Mouse (Mus musculus): ENCODE results near the gene Itm2c. TPM values are rescaled to one million over a fixed set of nuclear protein-coding genes. Genes with fewer than 3 reads are reported as not detected.

Itm2c gene
- total and polyA plus RNA-seq, 2 experiments from 2014 or later = 246 to 280 TPM

GRCm38 (mm10) chr1:85887221-85887620 is 6.9 kb upstream of the Itm2c start:
- DNase-seq (no peak), ATAC-seq (no peak)
- H3K9ac ChIP-seq = no peak overlapping the region
- H3K27ac ChIP-seq (ENCODE audit: low read depth, low read length) = no peak overlapping the region
- no peak for TF ChIP-seq CTCF (IDR thresholded peaks at IDR 0.05; ENCODE audit: low read depth)
- H3K9me3 ChIP-seq (ENCODE audit: low read length) = no peaks in the 10 kb centered on the region
- no peaks in the 10 kb centered on the region for H3K36me3 ChIP-seq (ENCODE audit: insufficient read depth)
- no peak overlapping the region for H3K4me3 ChIP-seq (ENCODE audit: low read depth, low read length)
- H3K4me1 ChIP-seq (ENCODE audit: insufficient read depth) = no peaks in the 10 kb centered on the region
- 89% methylated on average over 7 of the region's 7 CpGs for WGBS
- H3K27me3 ChIP-seq (ENCODE audit: insufficient read depth, low read length) = no peaks in the 10 kb centered on the region
- H3K4me2 ChIP-seq (ENCODE audit: low read depth) = no peak overlapping the region

DNA sequence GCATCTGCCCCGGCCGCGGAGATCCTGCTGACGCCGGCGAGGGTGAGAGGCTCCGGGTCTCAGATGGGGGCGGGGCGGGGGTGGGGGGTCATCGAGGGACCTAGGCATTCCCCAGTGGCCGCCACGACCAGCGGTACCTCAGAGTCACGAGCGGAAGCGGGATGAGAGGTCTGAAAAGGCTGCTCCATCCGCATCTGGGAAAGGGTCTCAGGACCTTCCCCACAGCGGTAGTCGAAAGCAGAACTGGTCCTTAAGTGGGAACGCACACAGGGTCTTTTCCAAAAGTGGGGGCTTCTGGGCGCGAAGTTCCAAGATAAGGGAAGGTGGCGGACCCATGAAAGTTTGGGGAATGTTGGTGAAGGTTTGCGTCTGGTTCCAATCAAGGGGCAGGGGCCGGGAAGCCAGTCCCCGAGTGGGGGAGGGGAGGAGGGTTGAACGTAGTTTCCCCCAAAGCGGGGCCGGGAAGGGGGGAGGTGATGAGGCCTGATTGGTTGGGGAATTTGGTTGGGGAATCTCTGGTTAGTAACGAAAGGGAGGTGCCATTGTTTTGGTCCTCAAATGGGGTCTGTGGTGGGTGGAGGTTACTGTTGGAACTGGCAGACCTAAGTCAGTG is 773 bp downstream of the Itm2c start:
- no peak for TF ChIP-seq CTCF (IDR thresholded peaks at IDR 0.05; ENCODE audit: low read depth)
- Histone ChIP-seq H3K9ac (peak overlapping the region; percentile 82), H3K4me1 (ENCODE audit: insufficient read depth) (peaks cover 34% of the 10 kb centered on the region), H3K27me3 (ENCODE audit: insufficient read depth, low read length) (no peaks in the 10 kb centered on the region), H3K9me3 (ENCODE audit: low read length) (no peaks in the 10 kb centered on the region), H3K4me3 (ENCODE audit: low read depth, low read length) (peak overlapping the region; percentile 73), H3K27ac (ENCODE audit: low read depth, low read length) (peak overlapping the region; percentile 89), H3K36me3 (ENCODE audit: insufficient read depth) (no peaks in the 10 kb centered on the region), H3K4me2 (ENCODE audit: low read depth) (peak overlapping the region; percentile 82)
- DNase-seq (peak; percentile 77), ATAC-seq (peak; percentile 19)
- 2% methylated on average over 30 of the region's 30 CpGs for WGBS

- no peaks in the 10 kb centered on the region for H3K27me3 ChIP-seq (ENCODE audit: insufficient read depth, low read length)
- TF ChIP-seq CTCF (IDR thresholded peaks at IDR 0.05; ENCODE audit: low read depth) = peak; percentile 60
These were observed 1.3 kb downstream of the Itm2c start for GRCm38 (mm10) chr1:85895391-85895837.

GRCm38 (mm10) chr1:85896110-85896509 is 2.0 kb downstream of the Itm2c start:
- WGBS = 62% methylated on average over 5 of the region's 5 CpGs
- H3K27ac ChIP-seq (ENCODE audit: low read depth, low read length) = peak overlapping the region; percentile 89; the same call in 1 of the 2 replicates
- peaks cover 45% of the 10 kb centered on the region for H3K4me1 ChIP-seq (ENCODE audit: insufficient read depth)
- no peaks in the 10 kb centered on the region for H3K36me3 ChIP-seq (ENCODE audit: insufficient read depth)
- H3K9me3 ChIP-seq (ENCODE audit: low read length) = no peaks in the 10 kb centered on the region
- peak overlapping the region; percentile 82 for H3K4me2 ChIP-seq (ENCODE audit: low read depth)
- DNase-seq (no peak), ATAC-seq (no peak)
- no peaks in the 10 kb centered on the region for H3K27me3 ChIP-seq (ENCODE audit: insufficient read depth, low read length)
- peak overlapping the region; percentile 82 for H3K9ac ChIP-seq
- peak overlapping the region; percentile 73 for H3K4me3 ChIP-seq (ENCODE audit: low read depth, low read length)
- no peak for TF ChIP-seq CTCF (IDR thresholded peaks at IDR 0.05; ENCODE audit: low read depth)

More at GRCm38 (mm10) chr1:85895391-85895837, 1.3 kb downstream of the Itm2c start:
- peak overlapping the region; percentile 82 for H3K9ac ChIP-seq
- no peaks in the 10 kb centered on the region for H3K36me3 ChIP-seq (ENCODE audit: insufficient read depth)
- peak overlapping the region; percentile 82 for H3K4me2 ChIP-seq (ENCODE audit: low read depth)
- 2% methylated on average over 15 of the region's 15 CpGs for WGBS
- peak; percentile 14 for ATAC-seq
- peaks cover 39% of the 10 kb centered on the region for H3K4me1 ChIP-seq (ENCODE audit: insufficient read depth)
- peak overlapping the region; percentile 73 for H3K4me3 ChIP-seq (ENCODE audit: low read depth, low read length)
- H3K9me3 ChIP-seq (ENCODE audit: low read length) = no peaks in the 10 kb centered on the region
- H3K27ac ChIP-seq (ENCODE audit: low read depth, low read length) = peak overlapping the region; percentile 89
- DNase-seq = peak; percentile 68

DNA sequence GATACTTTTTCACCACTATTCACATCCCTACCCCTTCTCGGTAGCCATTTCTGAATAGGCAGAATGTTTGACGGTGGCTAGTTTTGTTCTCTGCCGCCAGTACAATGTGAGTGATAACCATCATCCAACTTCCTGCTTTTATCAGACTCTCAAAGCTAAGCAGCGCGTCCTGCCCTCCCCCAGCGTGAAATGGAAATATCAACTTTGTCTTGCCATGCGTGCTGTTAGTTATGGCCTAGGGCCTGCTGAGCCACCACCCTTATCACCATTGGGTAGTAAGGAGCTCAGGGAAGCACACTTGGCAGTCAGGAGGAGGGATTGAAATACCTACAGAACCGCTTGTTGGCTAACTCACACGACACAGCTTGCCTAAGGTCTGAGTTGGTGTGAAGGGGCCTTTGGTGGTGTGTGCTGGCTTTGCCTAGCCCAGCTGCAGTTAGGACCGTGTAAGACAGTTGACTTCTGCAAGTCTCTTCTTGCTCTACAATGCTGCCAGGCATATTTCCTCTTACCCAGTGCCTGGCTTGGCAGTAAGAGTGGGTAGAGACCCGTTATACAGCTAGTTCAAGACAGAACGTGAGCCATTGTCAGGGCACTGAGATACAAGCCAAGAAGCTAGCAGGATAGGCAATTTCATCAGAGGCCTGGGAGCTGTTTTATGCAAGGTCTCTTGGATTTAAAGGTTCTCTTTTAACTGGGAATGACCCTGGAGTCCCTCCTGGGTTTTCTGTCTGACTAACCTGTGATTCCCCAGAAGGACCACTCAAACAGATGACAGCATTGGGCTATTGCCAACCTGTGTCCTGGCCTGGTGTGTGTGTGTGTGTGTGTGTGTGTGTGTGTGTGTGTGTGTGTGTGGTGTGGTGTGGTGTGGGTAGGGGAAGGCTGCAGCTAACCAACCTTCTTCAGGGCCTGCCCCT is 3.0 kb downstream of the Itm2c start:
- peak overlapping the region; percentile 14; the same call in 1 of the 2 replicates for H3K9ac ChIP-seq
- ATAC-seq = no peak
- peaks cover 49% of the 10 kb centered on the region for H3K4me1 ChIP-seq (ENCODE audit: insufficient read depth)
- peak overlapping the region; percentile 91 for H3K27ac ChIP-seq (ENCODE audit: low read depth, low read length)
- H3K4me2 ChIP-seq (ENCODE audit: low read depth) = peak overlapping the region; percentile 82
- H3K9me3 ChIP-seq (ENCODE audit: low read length) = no peaks in the 10 kb centered on the region
- WGBS = 55% methylated on average over 12 of the region's 12 CpGs
- H3K36me3 ChIP-seq (ENCODE audit: insufficient read depth) = no peaks in the 10 kb centered on the region
- DNase-seq = no peak
- no peak for TF ChIP-seq CTCF (IDR thresholded peaks at IDR 0.05; ENCODE audit: low read depth)
- no peaks in the 10 kb centered on the region for H3K27me3 ChIP-seq (ENCODE audit: insufficient read depth, low read length)
- peak overlapping the region; percentile 73 for H3K4me3 ChIP-seq (ENCODE audit: low read depth, low read length)

GRCm38 (mm10) chr1:85897901-85898760 is 4.0 kb downstream of the Itm2c start:
- H3K4me3 ChIP-seq (ENCODE audit: low read depth, low read length) = peak overlapping the region; percentile 12; the same call in 1 of the 2 replicates
- H3K27me3 ChIP-seq (ENCODE audit: insufficient read depth, low read length) = no peaks in the 10 kb centered on the region
- DNase-seq (peak; percentile 50), ATAC-seq (peak; percentile 2; the same call in 1 of the 2 replicates)
- peaks cover 53% of the 10 kb centered on the region for H3K4me1 ChIP-seq (ENCODE audit: insufficient read depth)
- peaks cover under 1% of the 10 kb centered on the region for H3K36me3 ChIP-seq (ENCODE audit: insufficient read depth)
- WGBS = 28% methylated on average over 8 of the region's 8 CpGs
- H3K9ac ChIP-seq = peak overlapping the region; percentile 48
- no peaks in the 10 kb centered on the region for H3K9me3 ChIP-seq (ENCODE audit: low read length)
- peak overlapping the region; percentile 91 for H3K27ac ChIP-seq (ENCODE audit: low read depth, low read length)
- peak overlapping the region; percentile 82 for H3K4me2 ChIP-seq (ENCODE audit: low read depth)
- no peak for TF ChIP-seq CTCF (IDR thresholded peaks at IDR 0.05; ENCODE audit: low read depth)

Measured in forebrain, postnatal 0 days (tissue).